Mouse (Mus musculus) yolk sac, embryonic 10.5 days (tissue): Measurements from ENCODE around the gene Gadd45a.
A peak's percentile ranks its signal among the peaks of the same experiment; 100 is the strongest.
"Not testable (repeated sequence)": the region's sequence is repeated elsewhere in the genome, so short reads cannot be mapped to it uniquely, and the experiment has no call there.

Experiments
- DNase-seq: peaks from one replicate; pipeline ENCODE4 v3.0.0-alpha.2; 2017; ENCODE audit warnings: low spot score

The Gadd45a gene

GRCm38 (mm10) chr6:67048052-67048691 is 10.9 kb upstream of the Gadd45a start:
- DNase-seq = no peak

- DNase-seq = no peak
Measured at GRCm38 (mm10) chr6:67046937-67047336, 9.7 kb upstream of the Gadd45a start.

- no peak for DNase-seq
Measured at GRCm38 (mm10) chr6:67045424-67045823, 8.2 kb upstream of the Gadd45a start.

- no peak for DNase-seq
Measured at GRCm38 (mm10) chr6:67040904-67041410, 3.7 kb upstream of the Gadd45a start.

GRCm38 (mm10) chr6:67038964-67039363 is 1.7 kb upstream of the Gadd45a start:
- no peak for DNase-seq

- DNase-seq = peak; percentile 87
Measured at GRCm38 (mm10) chr6:67036356-67036811, 873 bp downstream of the Gadd45a start.

- DNase-seq = peak; percentile 43
Measured at GRCm38 (mm10) chr6:67035388-67036299, 1.6 kb downstream of the Gadd45a start.

- no peak for DNase-seq
Measured at GRCm38 (mm10) chr6:67034331-67035130, 2.7 kb downstream of the Gadd45a start.

GRCm38 (mm10) chr6:67033604-67034003 is 3.7 kb downstream of the Gadd45a start:
- no peak for DNase-seq

GRCm38 (mm10) chr6:67032972-67033371 is 4.3 kb downstream of the Gadd45a start:
- not testable (repeated sequence) for DNase-seq

GRCm38 (mm10) chr6:67032551-67032950 is 4.7 kb downstream of the Gadd45a start:
- DNase-seq = not testable (repeated sequence)

- DNase-seq = no peak
Measured at GRCm38 (mm10) chr6:67030846-67031245, 6.4 kb downstream of the Gadd45a start.

GRCm38 (mm10) chr6:67030416-67030815 is 6.8 kb downstream of the Gadd45a start:
- DNase-seq = no peak

GRCm38 (mm10) chr6:67029987-67030386 is 7.3 kb downstream of the Gadd45a start:
- DNase-seq = no peak

GRCm38 (mm10) chr6:67029312-67029950 is 7.8 kb downstream of the Gadd45a start:
- DNase-seq = peak; percentile 74

- no peak for DNase-seq
Measured at GRCm38 (mm10) chr6:67027438-67028142, 9.7 kb downstream of the Gadd45a start.

GRCm38 (mm10) chr6:67026661-67027060 is 10.6 kb downstream of the Gadd45a start:
- DNase-seq = no peak

GRCm38 (mm10) chr6:67023729-67024128 is 13.5 kb downstream of the Gadd45a start:
- DNase-seq = no peak

- no peak for DNase-seq
Measured at GRCm38 (mm10) chr6:67021308-67021707, 15.9 kb downstream of the Gadd45a start.

GRCm38 (mm10) chr6:67019001-67019400 is 18.3 kb downstream of the Gadd45a start:
- DNase-seq = not testable (repeated sequence)

- DNase-seq = no peak
Measured at GRCm38 (mm10) chr6:67018365-67018764, 18.9 kb downstream of the Gadd45a start.
